Mouse (Mus musculus) activated CD4-positive, CD25-positive, alpha-beta regulatory T cell (primary cell): ENCODE results near the gene Lamtor2. TPM values are rescaled to one million over a fixed set of nuclear protein-coding genes. Genes with fewer than 3 reads are reported as not detected.

Experiments
- polyA plus RNA-seq, 2 experiments: library from polyadenylated mRNA; unstranded; fragments of 100-300 nt; shearing (Covaris generic); gene quantifications; one replicate each; pipeline ENCODE4 v1.2.1; 2017

Lamtor2 gene
- 100 to 1,000 TPM; 165 to 189 TPM for polyA plus RNA-seq

DNA sequence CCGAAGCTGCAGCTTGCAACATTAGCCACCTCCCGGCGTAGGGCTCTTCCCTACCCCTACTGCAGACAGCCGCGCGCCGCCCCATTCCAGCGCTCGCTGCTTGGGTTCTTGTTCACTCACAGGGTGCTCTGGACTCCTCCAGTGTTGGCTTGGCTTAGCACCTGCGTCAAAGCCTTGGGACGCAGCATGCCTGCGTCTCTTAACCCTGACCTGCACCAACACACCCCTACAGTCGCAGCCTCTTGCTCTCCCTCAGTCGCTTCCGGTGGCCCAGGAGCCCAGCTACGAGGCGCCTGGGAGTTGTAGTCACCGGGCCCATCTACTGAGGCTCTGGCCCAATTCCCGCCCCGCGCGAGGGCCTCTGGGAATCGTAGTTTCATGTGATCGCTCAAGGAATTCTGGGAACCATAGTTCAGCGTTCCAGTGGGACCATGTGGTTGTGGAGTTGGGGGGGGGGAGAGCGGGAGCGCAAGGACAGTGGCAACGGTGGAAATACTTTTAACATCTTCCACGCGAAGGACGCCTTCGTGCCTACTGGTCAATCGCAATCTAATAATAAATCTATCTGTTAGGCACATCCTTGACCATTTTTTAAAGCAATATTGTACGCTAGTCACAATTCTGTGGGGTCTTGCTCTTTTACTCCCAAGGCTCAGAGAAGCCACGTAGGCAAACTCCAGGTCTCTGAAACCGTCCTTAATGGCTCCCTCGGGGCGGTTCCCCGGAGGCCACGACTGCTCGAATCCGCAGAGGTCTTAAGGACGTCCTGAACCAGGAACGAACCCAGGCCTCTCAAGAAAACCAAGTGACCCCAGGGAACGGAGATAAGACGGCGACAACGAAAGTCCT is at the start of gene Lamtor2:
TSS of gene Lamtor2 (minus strand) at position 399 of the 849 bp plus-strand sequence.

GRCm38 (mm10) chr3:88575540-88575939 is 22.7 kb upstream of the Lamtor2 start, which contains the start of gene Ssr2:
Ssr2 (plus strand) TSS chr3:88575876.

DNA sequence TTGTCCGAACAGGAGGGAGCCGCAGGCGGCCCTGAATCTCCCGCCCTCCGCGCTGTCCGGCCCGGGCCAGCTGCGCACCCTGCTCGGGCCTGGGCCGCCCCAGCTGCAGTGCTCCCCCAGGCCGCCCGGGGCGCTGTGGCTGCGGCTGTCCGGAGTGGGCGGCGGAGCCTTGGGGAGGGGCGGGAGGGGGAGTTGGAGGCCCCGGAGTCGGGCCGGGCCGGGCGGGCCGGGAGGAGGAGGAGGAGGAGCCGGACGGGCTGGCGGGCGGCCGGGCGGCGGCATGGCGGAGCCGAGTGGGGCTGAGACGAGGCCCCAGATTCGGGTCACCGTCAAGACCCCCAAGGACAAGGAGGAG is 628 bp upstream of the Lamtor2 start, which contains the start of gene Ubqln4:
TSS of gene Ubqln4 (plus strand) at position 234 of the 355 bp plus-strand sequence.

GRCm38 (mm10) chr3:88548180-88548917 is 4.5 kb downstream of the Lamtor2 start, which contains the start of gene Rab25:
Rab25 (minus strand) TSS chr3:88548300.

GRCm38 (mm10) chr3:88532299-88532674 is 20.6 kb downstream of the Lamtor2 start, which contains the start of gene Mex3a:
Mex3a (plus strand) TSS chr3:88532395.

DNA sequence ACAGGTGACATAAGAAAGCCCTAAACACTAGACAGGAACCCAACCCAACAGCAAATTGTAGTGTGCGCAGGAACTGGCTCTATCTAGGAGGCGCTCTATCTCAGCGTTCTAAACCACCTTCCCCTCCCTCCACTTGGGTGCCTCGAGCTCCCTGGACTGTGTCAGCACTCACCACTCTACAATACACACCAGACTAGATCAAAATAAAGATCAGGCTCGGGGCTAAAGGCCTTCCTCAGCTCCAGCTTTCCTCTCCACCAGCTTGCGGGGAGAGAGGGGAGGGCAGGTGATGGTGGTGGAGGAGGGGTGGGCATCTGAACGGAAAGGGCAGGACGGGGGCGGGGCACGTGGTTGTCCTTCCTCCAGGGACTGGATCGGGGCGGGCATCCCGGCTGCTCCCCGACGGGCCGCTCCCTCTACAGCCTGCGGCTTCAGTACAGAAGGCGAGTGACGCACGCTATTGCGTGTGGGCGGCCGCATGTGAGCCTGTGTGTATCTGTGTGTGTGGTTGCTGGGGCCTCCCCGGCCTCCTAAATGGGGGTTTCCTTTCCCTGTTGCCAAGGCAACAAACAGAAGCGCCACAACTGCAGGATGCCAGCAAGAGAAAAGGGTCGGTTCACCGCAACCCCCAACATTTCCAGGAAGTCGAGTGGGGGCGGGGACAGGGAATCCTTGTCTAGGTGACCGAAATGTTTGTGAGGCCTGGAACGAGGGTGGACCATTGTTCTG is 43.0 kb downstream of the Lamtor2 start, which contains the start of gene Lmna:
TSS of gene Lmna (minus strand) at position 265 of the 729 bp plus-strand sequence.

Other genes starting within 250 kb of the Lamtor2 start
- 100 to 1,000 TPM; 268 to 447 TPM for gene Glmp, start 228.1 kb downstream of the Lamtor2 start, polyA plus RNA-seq
- 1 to 10 TPM in 1 of 2 experiments, under 1 TPM in 1; 0.76 to 1.9 TPM for gene Tmem79, start 216.9 kb downstream of the Lamtor2 start, polyA plus RNA-seq
- gene Smg5, start 216.8 kb downstream of the Lamtor2 start, polyA plus RNA-seq, result 10 to 100 TPM; 43.8 to 45.7 TPM
- not detected for gene Paqr6, start 188.5 kb downstream of the Lamtor2 start, polyA plus RNA-seq
- not detected for gene Bglap3, start 180.3 kb downstream of the Lamtor2 start, polyA plus RNA-seq
- gene Bglap2, start 174.4 kb downstream of the Lamtor2 start, polyA plus RNA-seq, result not detected
- not detected for gene Bglap, start 168.6 kb downstream of the Lamtor2 start, polyA plus RNA-seq
- 10 to 100 TPM; 39.3 to 53.6 TPM for gene Pmf1, start 142.7 kb downstream of the Lamtor2 start, polyA plus RNA-seq
- 10 to 100 TPM; 12.4 to 16.7 TPM for gene Slc25a44, start 127.9 kb downstream of the Lamtor2 start, polyA plus RNA-seq
- gene Sema4a, start 91.9 kb downstream of the Lamtor2 start, polyA plus RNA-seq, result 100 to 1,000 TPM in 1 of 2 experiments, 10 to 100 TPM in 1; 42.2 to 122 TPM
- 10 to 100 TPM in 1 of 2 experiments, 1 to 10 TPM in 1; 7.7 to 30.9 TPM for gene Lmna, start 43.1 kb downstream of the Lamtor2 start, polyA plus RNA-seq
- gene Mex3a, start 20.7 kb downstream of the Lamtor2 start, polyA plus RNA-seq, result under 1 TPM; 0.21 to 0.33 TPM
- gene Rab25, start 4.8 kb downstream of the Lamtor2 start, polyA plus RNA-seq, result under 1 TPM in 1 of 2 experiments, not detected in 1; 0.66 TPM
- gene Ubqln4, start 684 bp upstream of the Lamtor2 start, polyA plus RNA-seq, result 10 to 100 TPM; 35.4 to 39.3 TPM
- gene Ssr2, start 22.8 kb upstream of the Lamtor2 start, polyA plus RNA-seq, result 100 to 1,000 TPM; 137 to 153 TPM
- 100 to 1,000 TPM; 132 to 145 TPM for gene Arhgef2, start 52.9 kb upstream of the Lamtor2 start, polyA plus RNA-seq
- not detected for gene Rxfp4, start 100.1 kb upstream of the Lamtor2 start, polyA plus RNA-seq
- gene Khdc4, start 132.7 kb upstream of the Lamtor2 start, polyA plus RNA-seq, result 10 to 100 TPM; 86.3 to 93.1 TPM
- 10 to 100 TPM; 53.6 to 55.8 TPM for gene Rit1, start 163.8 kb upstream of the Lamtor2 start, polyA plus RNA-seq
- 10 to 100 TPM; 51.5 to 92.1 TPM for gene Syt11, start 222.1 kb upstream of the Lamtor2 start, polyA plus RNA-seq